Mouse (Mus musculus): ENCODE measurements around the gene Tsc22d4.

Gene Tsc22d4

GRCm38 (mm10) chr5:137758921-137759534 lies 13.5 kb downstream of the Tsc22d4 start:
- ATAC-seq (ENCODE audit: insufficient number of reproducible peaks, low FRiP score, low TSS enrichment) = no peak

GRCm38 (mm10) chr5:137759971-137760412 lies 14.5 kb downstream of the Tsc22d4 start:
- peak; percentile 62; the same call in 1 of the 2 replicates for ATAC-seq (ENCODE audit: insufficient number of reproducible peaks, low FRiP score, low TSS enrichment)

- no peak for ATAC-seq (ENCODE audit: insufficient number of reproducible peaks, low FRiP score, low TSS enrichment)
These were observed 19.2 kb downstream of the Tsc22d4 start for GRCm38 (mm10) chr5:137764609-137765340.

- no peak for ATAC-seq (ENCODE audit: insufficient number of reproducible peaks, low FRiP score, low TSS enrichment)
These were observed 20.7 kb downstream of the Tsc22d4 start for GRCm38 (mm10) chr5:137766270-137766669.

- no peak for ATAC-seq (ENCODE audit: insufficient number of reproducible peaks, low FRiP score, low TSS enrichment)
These were observed 22.9 kb downstream of the Tsc22d4 start for GRCm38 (mm10) chr5:137768475-137768874.

GRCm38 (mm10) chr5:137770709-137771108 lies 25.2 kb downstream of the Tsc22d4 start:
- no peak for ATAC-seq (ENCODE audit: insufficient number of reproducible peaks, low FRiP score, low TSS enrichment)

- ATAC-seq (ENCODE audit: insufficient number of reproducible peaks, low FRiP score, low TSS enrichment) = no peak
These were observed 27.2 kb downstream of the Tsc22d4 start for GRCm38 (mm10) chr5:137772755-137773154.

GRCm38 (mm10) chr5:137775587-137776290 lies 30.2 kb downstream of the Tsc22d4 start:
- no peak for ATAC-seq (ENCODE audit: insufficient number of reproducible peaks, low FRiP score, low TSS enrichment)

GRCm38 (mm10) chr5:137776408-137776918 lies 30.9 kb downstream of the Tsc22d4 start:
- no peak for ATAC-seq (ENCODE audit: insufficient number of reproducible peaks, low FRiP score, low TSS enrichment)

GRCm38 (mm10) chr5:137777267-137777845 lies 31.8 kb downstream of the Tsc22d4 start:
- ATAC-seq (ENCODE audit: insufficient number of reproducible peaks, low FRiP score, low TSS enrichment) = no peak

GRCm38 (mm10) chr5:137778635-137779034 lies 33.1 kb downstream of the Tsc22d4 start, which contains the start of gene Ppp1r35:
TSS of gene Ppp1r35 (plus strand) at chr5:137778849.
- peak; percentile 93 for ATAC-seq (ENCODE audit: insufficient number of reproducible peaks, low FRiP score, low TSS enrichment)

GRCm38 (mm10) chr5:137779053-137779933 lies 33.8 kb downstream of the Tsc22d4 start:
- 0 out of 2 replicates have a peak, but pooled peaks have one; percentile 3 for ATAC-seq (ENCODE audit: insufficient number of reproducible peaks, low FRiP score, low TSS enrichment)

- no peak for ATAC-seq (ENCODE audit: insufficient number of reproducible peaks, low FRiP score, low TSS enrichment)
These were observed 36.1 kb downstream of the Tsc22d4 start for GRCm38 (mm10) chr5:137781661-137782060.

GRCm38 (mm10) chr5:137782776-137783522 lies 37.4 kb downstream of the Tsc22d4 start:
- no peak for ATAC-seq (ENCODE audit: insufficient number of reproducible peaks, low FRiP score, low TSS enrichment)

GRCm38 (mm10) chr5:137783901-137784540 lies 38.5 kb downstream of the Tsc22d4 start:
- no peak for ATAC-seq (ENCODE audit: insufficient number of reproducible peaks, low FRiP score, low TSS enrichment)

- ATAC-seq (ENCODE audit: insufficient number of reproducible peaks, low FRiP score, low TSS enrichment) = no peak
These were observed 39.0 kb downstream of the Tsc22d4 start for GRCm38 (mm10) chr5:137784546-137784945.

GRCm38 (mm10) chr5:137785164-137786031 lies 39.9 kb downstream of the Tsc22d4 start:
- peak; percentile 6; the same call in 1 of the 2 replicates for ATAC-seq (ENCODE audit: insufficient number of reproducible peaks, low FRiP score, low TSS enrichment)
